Mouse (Mus musculus): ENCODE data around the gene Sde2. TPM values are rescaled to one million over a fixed set of nuclear protein-coding genes. Genes with fewer than 3 reads are reported as not detected.

Sde2 gene
- polyA plus RNA-seq, 1 experiment from 2014 or later, result 35.2 TPM

- Histone ChIP-seq H3K9ac (replicated peaks; ENCODE audit: low read depth, low read length) (no peak overlapping the region), H3K36me3 (ENCODE audit: control insufficient read depth, insufficient read depth, low read length) (peaks cover 64% of the 10 kb centered on the region), H3K27ac (ENCODE audit: low read length) (no peak overlapping the region), H3K4me1 (ENCODE audit: control insufficient read depth, insufficient read depth, low read length) (no peaks in the 10 kb centered on the region), H3K9me3 (ENCODE audit: control insufficient read depth, low read depth, low read length) (no peaks in the 10 kb centered on the region), H3K4me3 (ENCODE audit: low read depth, low read length) (no peak overlapping the region), H3K4me2 (replicated peaks; ENCODE audit: low read depth, low read length) (no peak overlapping the region), H3K27me3 (ENCODE audit: control insufficient read depth, insufficient read depth, low read length) (no peaks in the 10 kb centered on the region)
- WGBS, result 91% methylated on average over 7 of the region's 7 CpGs
- ATAC-seq (ENCODE audit: insufficient number of reproducible peaks, insufficient read depth, low FRiP score, low read depth), result no peak
Measured at GRCm38 (mm10) chr1:180866001-180866400, 15.1 kb downstream of the Sde2 start.

DNA sequence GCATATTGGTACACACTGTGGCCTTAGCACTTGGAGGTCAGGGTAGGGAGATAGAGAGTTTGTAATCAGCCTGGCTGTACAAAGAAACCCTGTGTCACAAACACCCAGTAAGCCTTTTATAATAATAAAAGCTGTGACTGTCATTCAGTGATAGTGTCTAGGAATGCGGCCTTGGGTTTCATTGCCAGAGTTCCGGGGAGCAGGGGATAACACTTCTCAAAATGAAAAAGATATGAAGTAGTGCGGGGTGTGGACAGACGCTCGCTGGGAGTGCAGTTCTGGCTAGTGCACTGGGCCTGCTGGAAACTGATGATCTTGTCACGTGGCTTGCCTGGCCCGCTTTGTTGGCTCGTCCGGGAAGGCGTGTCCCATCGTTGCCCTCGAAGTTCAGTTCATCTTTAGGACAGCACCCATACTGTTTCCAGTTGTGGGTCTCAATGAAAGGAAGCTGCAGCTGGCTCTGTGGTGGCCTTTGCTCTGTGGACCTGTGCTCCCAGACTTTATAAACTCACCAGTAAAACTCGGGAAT, 19.3 kb downstream of the Sde2 start:
- Histone ChIP-seq H3K9me3 (ENCODE audit: control insufficient read depth, low read depth, low read length) (no peaks in the 10 kb centered on the region), H3K27ac (ENCODE audit: low read length) (no peak overlapping the region), H3K4me3 (ENCODE audit: low read depth, low read length) (no peak overlapping the region), H3K9ac (replicated peaks; ENCODE audit: low read depth, low read length) (no peak overlapping the region), H3K27me3 (ENCODE audit: control insufficient read depth, insufficient read depth, low read length) (no peaks in the 10 kb centered on the region), H3K4me1 (ENCODE audit: control insufficient read depth, insufficient read depth, low read length) (no peaks in the 10 kb centered on the region), H3K4me2 (replicated peaks; ENCODE audit: low read depth, low read length) (no peak overlapping the region), H3K36me3 (ENCODE audit: control insufficient read depth, insufficient read depth, low read length) (peaks cover 32% of the 10 kb centered on the region)
- ATAC-seq (ENCODE audit: insufficient number of reproducible peaks, insufficient read depth, low FRiP score, low read depth), result no peak
- 70% methylated on average over 13 of the region's 13 CpGs for WGBS

DNA sequence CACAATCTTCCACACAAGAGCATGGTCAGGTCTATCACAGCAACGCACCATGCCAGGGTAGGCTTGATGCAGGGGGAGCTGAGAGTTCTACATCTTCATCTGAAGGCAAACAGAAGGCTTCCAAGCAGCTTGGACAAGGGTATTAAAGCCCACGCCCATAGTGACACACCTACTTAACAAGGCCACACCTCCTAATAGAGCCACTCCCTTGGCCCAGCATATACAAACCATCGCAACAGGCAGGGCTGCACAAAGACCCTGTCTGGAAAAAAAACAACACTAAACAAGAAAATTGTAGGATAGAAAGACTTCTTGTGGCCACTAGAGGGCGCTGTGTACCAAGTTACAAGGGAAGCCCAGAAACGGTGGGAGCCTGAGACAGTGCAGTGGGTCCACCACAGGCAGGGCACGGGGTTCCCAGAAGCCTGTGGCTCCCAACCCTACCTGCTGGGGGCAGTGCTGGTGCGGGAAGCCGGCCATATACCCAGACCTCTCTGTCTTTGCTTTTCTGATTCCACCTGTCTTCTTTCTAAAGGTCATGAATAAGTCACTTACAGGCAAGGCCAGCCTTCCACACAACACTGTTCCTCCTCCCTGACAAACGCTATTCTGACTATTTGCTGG, 23.0 kb downstream of the Sde2 start:
- ATAC-seq (ENCODE audit: insufficient number of reproducible peaks, insufficient read depth, low FRiP score, low read depth), result 0 out of 2 replicates have a peak, but pooled peaks have one; percentile 42
- 22% methylated on average over 9 of the region's 9 CpGs for WGBS
- no peaks in the 10 kb centered on the region for H3K9me3 ChIP-seq (ENCODE audit: control insufficient read depth, low read depth, low read length)
- no peaks in the 10 kb centered on the region for H3K36me3 ChIP-seq (ENCODE audit: control insufficient read depth, insufficient read depth, low read length)
- H3K27ac ChIP-seq (ENCODE audit: low read length), result no peak overlapping the region
- no peaks in the 10 kb centered on the region for H3K27me3 ChIP-seq (ENCODE audit: control insufficient read depth, insufficient read depth, low read length)
- H3K9ac ChIP-seq (replicated peaks; ENCODE audit: low read depth, low read length), result no peak overlapping the region
- no peak overlapping the region for H3K4me3 ChIP-seq (ENCODE audit: low read depth, low read length)
- no peaks in the 10 kb centered on the region for H3K4me1 ChIP-seq (ENCODE audit: control insufficient read depth, insufficient read depth, low read length)
- H3K4me2 ChIP-seq (replicated peaks; ENCODE audit: low read depth, low read length), result no peak overlapping the region

DNA sequence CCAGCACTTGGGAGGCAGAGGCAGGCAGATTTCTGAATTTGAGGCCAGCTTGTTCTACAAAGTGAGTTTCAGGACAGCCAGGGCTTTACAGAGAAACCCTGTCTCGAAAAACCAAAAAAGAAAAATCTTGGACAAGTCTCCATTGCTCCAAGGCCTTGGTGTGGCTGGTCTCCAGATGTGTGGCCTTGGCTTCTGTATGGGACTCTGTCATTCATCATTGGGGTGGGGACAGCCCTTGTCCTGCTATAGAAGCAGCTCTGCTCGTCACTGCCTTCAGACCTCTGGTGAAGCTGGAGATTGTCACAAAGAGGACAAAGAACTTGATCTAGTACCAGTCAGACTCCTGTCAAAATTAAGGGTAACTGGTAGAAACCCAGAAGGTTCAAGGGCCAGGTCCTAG, 23.7 kb downstream of the Sde2 start:
- H3K4me3 ChIP-seq (ENCODE audit: low read depth, low read length), result no peak overlapping the region
- H3K27me3 ChIP-seq (ENCODE audit: control insufficient read depth, insufficient read depth, low read length), result no peaks in the 10 kb centered on the region
- no peaks in the 10 kb centered on the region for H3K9me3 ChIP-seq (ENCODE audit: control insufficient read depth, low read depth, low read length)
- 77% methylated on average over 2 of the region's 2 CpGs for WGBS
- no peak overlapping the region for H3K9ac ChIP-seq (replicated peaks; ENCODE audit: low read depth, low read length)
- no peaks in the 10 kb centered on the region for H3K4me1 ChIP-seq (ENCODE audit: control insufficient read depth, insufficient read depth, low read length)
- no peak overlapping the region for H3K4me2 ChIP-seq (replicated peaks; ENCODE audit: low read depth, low read length)
- H3K27ac ChIP-seq (ENCODE audit: low read length), result no peak overlapping the region
- no peak for ATAC-seq (ENCODE audit: insufficient number of reproducible peaks, insufficient read depth, low FRiP score, low read depth)
- H3K36me3 ChIP-seq (ENCODE audit: control insufficient read depth, insufficient read depth, low read length), result no peaks in the 10 kb centered on the region

- no peaks in the 10 kb centered on the region for H3K27me3 ChIP-seq (ENCODE audit: control insufficient read depth, insufficient read depth, low read length)
- H3K4me3 ChIP-seq (ENCODE audit: low read depth, low read length), result no peak overlapping the region
- H3K9ac ChIP-seq (replicated peaks; ENCODE audit: low read depth, low read length), result no peak overlapping the region
- no peaks in the 10 kb centered on the region for H3K4me1 ChIP-seq (ENCODE audit: control insufficient read depth, insufficient read depth, low read length)
- H3K36me3 ChIP-seq (ENCODE audit: control insufficient read depth, insufficient read depth, low read length), result no peaks in the 10 kb centered on the region
- WGBS, result 84% methylated on average over 9 of the region's 9 CpGs
- H3K9me3 ChIP-seq (ENCODE audit: control insufficient read depth, low read depth, low read length), result no peaks in the 10 kb centered on the region
- no peak overlapping the region for H3K4me2 ChIP-seq (replicated peaks; ENCODE audit: low read depth, low read length)
- H3K27ac ChIP-seq (ENCODE audit: low read length), result no peak overlapping the region
- ATAC-seq (ENCODE audit: insufficient number of reproducible peaks, insufficient read depth, low FRiP score, low read depth), result no peak
Measured at GRCm38 (mm10) chr1:180875126-180875525, 24.2 kb downstream of the Sde2 start.

GRCm38 (mm10) chr1:180877466-180877865, 26.5 kb downstream of the Sde2 start:
- Histone ChIP-seq H3K36me3 (ENCODE audit: control insufficient read depth, insufficient read depth, low read length) (no peaks in the 10 kb centered on the region), H3K9me3 (ENCODE audit: control insufficient read depth, low read depth, low read length) (no peaks in the 10 kb centered on the region), H3K4me3 (ENCODE audit: low read depth, low read length) (no peak overlapping the region), H3K4me1 (ENCODE audit: control insufficient read depth, insufficient read depth, low read length) (no peaks in the 10 kb centered on the region), H3K4me2 (replicated peaks; ENCODE audit: low read depth, low read length) (no peak overlapping the region), H3K27me3 (ENCODE audit: control insufficient read depth, insufficient read depth, low read length) (no peaks in the 10 kb centered on the region), H3K9ac (replicated peaks; ENCODE audit: low read depth, low read length) (no peak overlapping the region), H3K27ac (ENCODE audit: low read length) (no peak overlapping the region)
- ATAC-seq (ENCODE audit: insufficient number of reproducible peaks, insufficient read depth, low FRiP score, low read depth), result no peak
- WGBS, result 72% methylated on average over 4 of the region's 4 CpGs

GRCm38 (mm10) chr1:180881768-180882167, 30.8 kb downstream of the Sde2 start:
- no peak overlapping the region for H3K4me3 ChIP-seq (ENCODE audit: low read depth, low read length)
- 81% methylated on average over 3 of the region's 3 CpGs for WGBS
- no peaks in the 10 kb centered on the region for H3K36me3 ChIP-seq (ENCODE audit: control insufficient read depth, insufficient read depth, low read length)
- H3K27me3 ChIP-seq (ENCODE audit: control insufficient read depth, insufficient read depth, low read length), result no peaks in the 10 kb centered on the region
- no peaks in the 10 kb centered on the region for H3K4me1 ChIP-seq (ENCODE audit: control insufficient read depth, insufficient read depth, low read length)
- H3K9ac ChIP-seq (replicated peaks; ENCODE audit: low read depth, low read length), result no peak overlapping the region
- H3K9me3 ChIP-seq (ENCODE audit: control insufficient read depth, low read depth, low read length), result no peaks in the 10 kb centered on the region
- no peak overlapping the region for H3K27ac ChIP-seq (ENCODE audit: low read length)
- H3K4me2 ChIP-seq (replicated peaks; ENCODE audit: low read depth, low read length), result no peak overlapping the region
- ATAC-seq (ENCODE audit: insufficient number of reproducible peaks, insufficient read depth, low FRiP score, low read depth), result no peak

- no peak for ATAC-seq (ENCODE audit: insufficient number of reproducible peaks, insufficient read depth, low FRiP score, low read depth)
- Histone ChIP-seq H3K4me2 (replicated peaks; ENCODE audit: low read depth, low read length) (no peak overlapping the region), H3K4me3 (ENCODE audit: low read depth, low read length) (no peak overlapping the region), H3K36me3 (ENCODE audit: control insufficient read depth, insufficient read depth, low read length) (no peaks in the 10 kb centered on the region), H3K9me3 (ENCODE audit: control insufficient read depth, low read depth, low read length) (no peaks in the 10 kb centered on the region), H3K4me1 (ENCODE audit: control insufficient read depth, insufficient read depth, low read length) (peaks cover 6% of the 10 kb centered on the region; the same call in 1 of the 2 replicates), H3K27ac (ENCODE audit: low read length) (no peak overlapping the region), H3K27me3 (ENCODE audit: control insufficient read depth, insufficient read depth, low read length) (no peaks in the 10 kb centered on the region), H3K9ac (replicated peaks; ENCODE audit: low read depth, low read length) (no peak overlapping the region)
- 25% methylated on average over 7 of the region's 7 CpGs for WGBS
Measured at GRCm38 (mm10) chr1:180883731-180884130, 32.8 kb downstream of the Sde2 start.

GRCm38 (mm10) chr1:180884484-180884883, 33.6 kb downstream of the Sde2 start:
- H3K27ac ChIP-seq (ENCODE audit: low read length), result no peak overlapping the region
- no peaks in the 10 kb centered on the region for H3K27me3 ChIP-seq (ENCODE audit: control insufficient read depth, insufficient read depth, low read length)
- no peak for ATAC-seq (ENCODE audit: insufficient number of reproducible peaks, insufficient read depth, low FRiP score, low read depth)
- no peaks in the 10 kb centered on the region for H3K9me3 ChIP-seq (ENCODE audit: control insufficient read depth, low read depth, low read length)
- peaks cover 6% of the 10 kb centered on the region; the same call in 1 of the 2 replicates for H3K4me1 ChIP-seq (ENCODE audit: control insufficient read depth, insufficient read depth, low read length)
- no peaks in the 10 kb centered on the region for H3K36me3 ChIP-seq (ENCODE audit: control insufficient read depth, insufficient read depth, low read length)
- H3K9ac ChIP-seq (replicated peaks; ENCODE audit: low read depth, low read length), result no peak overlapping the region
- no peak overlapping the region for H3K4me3 ChIP-seq (ENCODE audit: low read depth, low read length)
- H3K4me2 ChIP-seq (replicated peaks; ENCODE audit: low read depth, low read length), result no peak overlapping the region
- 62% methylated on average over 9 of the region's 9 CpGs for WGBS
